Mouse (Mus musculus) embryo, embryonic 10.5 days (tissue): ENCODE data around the gene Tex50.

Experiments
- DNase-seq: peaks from one replicate; pipeline ENCODE4 v3.0.0-alpha.2; 2015; ENCODE audit warnings: low spot score

The Tex50 gene

GRCm38 (mm10) chr1:161122661-161123418 is 36.3 kb downstream of the Tex50 start:
- no peak for DNase-seq

DNA sequence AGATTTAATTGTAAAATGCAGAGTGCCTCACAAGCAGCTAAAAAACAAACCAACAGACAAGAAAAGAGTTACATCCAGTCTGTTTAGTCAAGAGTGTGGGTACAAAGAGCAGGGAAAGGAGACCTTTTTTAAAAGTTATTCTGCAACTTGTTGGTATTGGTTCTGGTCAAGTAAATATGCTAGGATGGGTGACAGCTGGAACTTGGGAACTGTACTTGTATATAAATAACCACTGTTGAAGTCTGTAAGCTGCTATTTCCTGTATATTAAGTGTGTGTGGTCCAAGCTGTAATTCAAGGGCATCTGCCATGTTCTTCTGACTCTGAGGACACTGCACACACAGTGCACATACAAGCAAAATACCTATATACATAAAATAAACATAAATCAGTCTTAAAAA is 44.5 kb downstream of the Tex50 start:
- DNase-seq = no peak

GRCm38 (mm10) chr1:161109216-161109615 is 49.9 kb downstream of the Tex50 start:
- DNase-seq = no peak
